Mouse (Mus musculus) 3T3-L1 (cell line): Measurements from ENCODE around the gene Slc22a20.
A peak's percentile ranks its signal among the peaks of the same experiment; 100 is the strongest.

Experiments used
- DNase-seq: peaks from one replicate; pipeline ENCODE4 v3.0.0-alpha.2; 2015; ENCODE audit warnings: low read depth, low spot score

Gene Slc22a20

DNA sequence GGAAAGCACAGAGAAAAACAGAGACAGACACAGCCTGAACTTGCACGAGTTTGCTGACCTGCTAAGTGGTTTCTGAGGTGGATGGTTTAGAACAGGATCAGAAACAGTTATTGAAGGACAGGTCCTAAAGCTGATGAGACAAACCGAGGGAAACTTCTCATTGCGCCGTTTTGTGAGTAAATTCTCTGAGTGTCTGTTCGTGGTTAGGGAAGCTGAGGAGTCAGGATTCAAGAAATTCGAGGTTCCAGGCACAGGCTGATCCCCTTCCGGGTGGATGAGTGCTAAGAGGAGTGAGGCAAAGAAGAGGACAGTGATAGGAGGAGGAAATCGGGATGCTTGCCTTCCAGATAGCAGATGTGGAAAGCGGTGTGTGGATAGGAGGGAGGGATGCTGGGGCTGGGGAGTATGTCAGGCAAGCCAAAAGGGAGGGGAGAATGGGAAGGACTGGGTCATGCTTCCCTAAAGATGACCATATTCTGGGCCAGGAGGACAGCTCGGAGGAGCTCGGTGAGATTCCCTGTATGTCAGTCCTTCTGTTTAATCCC is 60.6 kb downstream of the Slc22a20 start:
- peak; percentile 74 for DNase-seq

GRCm38 (mm10) chr19:5924713-5925093 is 61.2 kb downstream of the Slc22a20 start, which contains the start of gene Cdc42ep2:
Cdc42ep2 (minus strand) TSS chr19:5924816.
- peak; percentile 100 for DNase-seq

DNA sequence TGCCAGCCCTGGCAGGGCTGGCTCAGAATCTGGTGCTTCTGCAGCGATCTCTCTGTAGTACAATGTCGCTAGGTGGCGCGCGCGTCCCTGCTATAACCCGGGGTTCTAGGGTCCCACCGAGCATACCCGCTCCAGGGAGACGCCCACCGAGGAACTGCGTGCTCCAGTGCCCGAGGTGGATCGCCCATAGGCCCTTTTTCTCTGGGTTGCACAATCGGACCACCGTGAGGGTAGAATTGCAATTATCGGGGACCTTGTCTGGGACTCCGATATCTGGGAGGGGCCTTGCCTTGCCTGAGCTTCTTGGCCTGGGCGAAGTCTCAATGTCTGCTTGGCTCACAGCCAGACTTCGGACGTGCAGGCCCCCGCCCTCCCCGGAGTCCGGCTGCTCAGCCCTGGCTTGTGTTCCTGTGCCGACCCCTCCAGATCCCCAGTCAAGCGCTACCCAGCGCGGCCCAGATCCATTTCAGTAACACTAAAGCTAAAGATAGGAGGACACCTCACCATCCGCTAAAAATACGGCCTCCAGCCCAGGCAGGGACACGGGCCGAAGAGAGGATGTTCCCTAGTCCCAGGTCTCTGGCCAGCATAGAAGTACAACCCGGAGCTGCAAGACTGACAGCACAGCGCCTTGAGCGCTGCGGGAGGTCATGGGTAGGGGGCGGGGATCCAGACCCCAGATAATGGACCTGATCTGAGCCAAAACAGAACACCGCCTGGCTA is 61.8 kb downstream of the Slc22a20 start:
- DNase-seq = peak; percentile 95

DNA sequence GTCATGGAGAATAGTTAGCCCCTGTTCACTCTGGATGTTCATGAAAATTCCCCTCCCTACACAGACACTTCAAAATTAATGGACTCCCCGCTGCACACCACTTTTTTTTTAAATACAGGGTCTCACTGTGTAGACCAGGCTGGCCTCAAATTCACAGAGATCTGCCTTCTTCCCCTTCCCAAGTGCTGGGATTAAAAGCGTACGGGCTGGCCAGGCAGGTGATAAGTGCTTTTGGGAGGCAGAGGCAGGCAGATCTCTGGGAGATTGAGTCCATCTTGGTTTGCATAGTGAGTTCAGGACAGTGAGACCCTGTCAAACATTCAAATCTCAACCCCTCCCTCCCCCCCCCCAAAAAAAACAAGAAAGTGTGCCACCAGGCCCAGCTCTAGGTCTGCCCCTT is 63.0 kb downstream of the Slc22a20 start:
- DNase-seq = no peak

DNA sequence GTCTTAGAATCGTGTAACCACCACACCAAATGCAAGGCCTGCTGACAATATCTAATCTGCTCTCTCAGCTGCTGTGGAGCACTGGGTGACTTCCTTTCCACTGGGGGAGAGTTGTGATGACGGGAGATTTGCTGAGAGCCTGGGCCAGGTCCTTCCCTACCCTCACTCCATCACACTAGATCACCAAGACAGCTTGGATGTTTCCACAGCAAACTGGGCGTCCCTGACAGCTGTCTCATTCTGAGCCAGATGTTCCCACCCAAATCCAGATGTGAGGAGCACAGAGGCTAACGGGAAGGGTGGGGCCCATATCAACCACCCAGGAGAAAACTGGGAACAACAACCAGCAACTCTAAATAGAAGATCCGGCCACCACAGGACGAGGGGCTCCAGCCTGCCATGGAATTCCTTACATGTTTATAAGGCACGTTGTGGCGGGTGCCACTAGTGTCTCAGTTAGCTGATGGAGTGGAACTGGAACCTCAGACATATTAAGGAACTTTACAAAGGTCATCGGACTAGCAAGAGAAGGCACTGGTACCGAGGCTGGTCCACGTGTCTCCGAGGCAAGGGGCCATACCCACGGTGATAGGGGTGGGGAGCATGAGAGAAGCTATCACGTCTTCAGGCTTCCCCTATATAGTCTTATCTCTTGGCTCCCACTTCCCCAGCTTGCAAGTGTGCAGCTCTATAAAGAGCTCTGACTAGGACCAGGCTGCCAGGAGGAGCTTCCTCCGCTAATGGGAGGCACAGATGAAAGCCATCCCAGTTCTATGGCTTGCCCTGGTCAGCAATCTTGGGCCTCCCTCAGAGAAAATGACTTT is 63.6 kb downstream of the Slc22a20 start:
- no peak for DNase-seq

DNA sequence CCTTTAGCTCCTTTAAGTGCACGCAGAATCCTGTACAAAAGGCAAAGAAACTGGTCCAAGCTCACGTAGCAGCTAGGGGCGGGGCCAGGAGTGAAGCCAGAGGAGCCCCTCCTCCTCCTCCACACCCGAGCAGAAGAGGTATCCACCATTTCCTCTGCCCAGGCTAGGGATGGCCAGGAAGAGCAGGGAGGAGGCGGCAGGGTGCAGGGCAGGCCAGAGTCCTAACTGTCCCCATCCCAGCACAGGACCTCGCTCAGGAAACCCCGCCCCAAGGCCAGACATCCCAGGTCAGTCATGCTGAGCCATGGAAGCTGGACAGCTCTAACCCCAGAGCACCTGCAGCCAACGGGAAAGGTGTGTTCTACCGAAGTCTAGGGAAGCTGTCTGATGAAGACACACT is 64.2 kb downstream of the Slc22a20 start:
- no peak for DNase-seq
